Mouse (Mus musculus) megakaryocyte, embryonic 14.5 days (primary cell): ENCODE measurements around the gene Arhgap18.

ENCODE experiments used
- FLI1 ChIP-seq: IDR thresholded peaks from 2 replicates; pipeline ENCODE4 v1.6.1; 2012; ENCODE audit warnings: low read length, inconsistent platforms, mixed read lengths
- GATA1 ChIP-seq: IDR thresholded peaks from 3 replicates; pipeline ENCODE4 v1.6.1; 2012; ENCODE audit warnings: mixed read lengths, low read length, inconsistent platforms, borderline replicate concordance

DNA sequence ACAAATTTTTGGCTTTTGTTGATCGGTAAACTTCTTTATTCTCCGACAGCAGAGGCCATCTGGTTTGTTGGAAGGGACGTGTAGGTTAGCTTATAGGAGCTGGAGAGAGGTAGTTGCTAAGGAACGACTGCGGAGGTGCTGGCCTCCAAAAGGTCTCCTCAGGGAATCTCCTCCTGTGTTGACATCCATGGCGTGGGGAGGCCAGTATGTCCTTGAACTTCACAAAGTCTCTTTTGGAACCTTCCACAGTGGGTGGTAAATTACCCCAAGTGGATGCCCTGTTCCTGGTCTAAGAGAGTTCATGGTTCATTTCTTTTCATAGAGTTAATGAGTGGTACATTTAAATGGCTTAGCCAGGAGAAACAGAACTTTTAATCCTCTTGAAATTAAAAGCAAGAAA is 136.0 kb downstream of the Arhgap18 start:
- TF ChIP-seq GATA1, result no peak
- TF ChIP-seq FLI1, result no peak
